Mouse (Mus musculus) neural tube, embryonic 12.5 days (tissue): ENCODE measurements at regions not wholly inside any gene's neighbourhood (a gene's known extent, or its start where the extent isn't known, plus 50 kb on each side); places are given as distances from the start of the nearest gene placed in this dataset.
"Not testable (repeated sequence)": the region's sequence is repeated elsewhere in the genome, so short reads cannot be mapped to it uniquely, and the experiment has no call there.

ENCODE experiments used
- ATAC-seq: fragments of 200-750 bp; cut with Nextera tagmentation; 2 replicates; pipeline ENCODE4 v1.8.0; 2017; ENCODE audit warnings: low read depth, mild to moderate bottlenecking, moderate TSS enrichment, moderate library complexity; ENCODE audit not compliant: low FRiP score
- H3K27ac ChIP-seq: fragments of 300-500 bp; sonication (generic); 2 replicates; pipeline ENCODE4 v1.5.1; 2016
- H3K27me3 ChIP-seq: fragments of 300-500 bp; sonication (generic); replicated peaks from 2 replicates; pipeline ENCODE4 v1.6.1; 2016; ENCODE audit warnings: mild to moderate bottlenecking
- H3K36me3 ChIP-seq: fragments of 300-500 bp; sonication (generic); 2 replicates; pipeline ENCODE4 v1.6.1; 2016; ENCODE audit warnings: mild to moderate bottlenecking
- H3K4me1 ChIP-seq: fragments of 300-500 bp; sonication (generic); 2 replicates; pipeline ENCODE4 v1.6.1; 2016
- H3K4me2 ChIP-seq: fragments of 300-500 bp; sonication (generic); replicated peaks from 2 replicates; pipeline ENCODE4 v1.6.1; 2016; ENCODE audit warnings: mild to moderate bottlenecking
- H3K4me3 ChIP-seq: fragments of 300-500 bp; sonication (generic); 2 replicates; pipeline ENCODE4 v1.5.1; 2016
- H3K9ac ChIP-seq: fragments of 300-500 bp; sonication (generic); 2 replicates; pipeline ENCODE4 v1.6.1; 2016; ENCODE audit warnings: mild to moderate bottlenecking
- H3K9me3 ChIP-seq: fragments of 300-500 bp; sonication (generic); 2 replicates; pipeline ENCODE4 v1.6.1; 2016; ENCODE audit warnings: mild to moderate bottlenecking
- WGBS: fragments of 180-500 bp; shearing (Covaris S2); methylation state at CpG from one replicate; pipeline ENCODE4 v1.1.7; 2016; 5-methylcytosine and 5-hydroxymethylcytosine counted together

GRCm38 (mm10) chr8:26768474-26769229 is 208.5 kb upstream of the Zfp703 start:
- Histone ChIP-seq H3K9me3 (no peaks in the 10 kb centered on the region), H3K4me3 (no peak overlapping the region), H3K4me1 (peaks cover 14% of the 10 kb centered on the region), H3K4me2 (no peak overlapping the region), H3K27me3 (0 out of 2 replicates have a peak, but pooled peaks cover 2% of the 10 kb centered on the region), H3K36me3 (no peaks in the 10 kb centered on the region), H3K9ac (no peak overlapping the region), H3K27ac (no peak overlapping the region)
- ATAC-seq: no peak
- WGBS: 87% methylated on average over 10 of the region's 10 CpGs

- H3K36me3 ChIP-seq: no peaks in the 10 kb centered on the region
- no peaks in the 10 kb centered on the region for H3K27me3 ChIP-seq
- no peak overlapping the region for H3K9ac ChIP-seq
- no peaks in the 10 kb centered on the region for H3K9me3 ChIP-seq
- peak overlapping the region; percentile 56 for H3K4me2 ChIP-seq
- peak overlapping the region; percentile 12; the same call in 1 of the 2 replicates for H3K4me3 ChIP-seq
- H3K27ac ChIP-seq: no peak overlapping the region
- ATAC-seq: peak; percentile 91
- WGBS: 4% methylated on average over 16 of the region's 16 CpGs
- peaks cover 14% of the 10 kb centered on the region for H3K4me1 ChIP-seq
These were observed 206.7 kb upstream of the Zfp703 start for GRCm38 (mm10) chr8:26770424-26770886.

GRCm38 (mm10) chr8:26778917-26779537 is 198.1 kb upstream of the Zfp703 start:
- Histone ChIP-seq H3K4me2 (no peak overlapping the region), H3K36me3 (no peaks in the 10 kb centered on the region), H3K27me3 (peaks cover 9% of the 10 kb centered on the region), H3K4me1 (peaks cover 18% of the 10 kb centered on the region), H3K9me3 (no peaks in the 10 kb centered on the region), H3K27ac (no peak overlapping the region), H3K4me3 (no peak overlapping the region), H3K9ac (no peak overlapping the region)
- WGBS: 41% methylated on average over 10 of the region's 10 CpGs
- peak; percentile 44 for ATAC-seq

- Histone ChIP-seq H3K4me3 (no peak overlapping the region), H3K27ac (no peak overlapping the region), H3K4me2 (peak overlapping the region; percentile 46), H3K9ac (no peak overlapping the region), H3K27me3 (peaks cover 9% of the 10 kb centered on the region), H3K9me3 (no peaks in the 10 kb centered on the region), H3K36me3 (no peaks in the 10 kb centered on the region), H3K4me1 (peaks cover 18% of the 10 kb centered on the region)
- 29% methylated on average over 19 of the region's 19 CpGs for WGBS
- ATAC-seq: no peak
These were observed 196.6 kb upstream of the Zfp703 start for GRCm38 (mm10) chr8:26780515-26780914.

GRCm38 (mm10) chr8:26782936-26783335 is 194.2 kb upstream of the Zfp703 start:
- not testable (repeated sequence) for H3K36me3 ChIP-seq, ATAC-seq, H3K4me3 ChIP-seq, H3K27me3 ChIP-seq, H3K9ac ChIP-seq, H3K27ac ChIP-seq, H3K4me2 ChIP-seq, H3K9me3 ChIP-seq
- peaks cover 12% of the 10 kb centered on the region for H3K4me1 ChIP-seq
- 91% methylated on average over 8 of the region's 8 CpGs for WGBS

GRCm38 (mm10) chr8:26784381-26784780 is 192.7 kb upstream of the Zfp703 start:
- H3K9me3 ChIP-seq: no peaks in the 10 kb centered on the region
- no peak overlapping the region for H3K9ac ChIP-seq
- peaks cover 4% of the 10 kb centered on the region; the same call in 1 of the 2 replicates for H3K4me1 ChIP-seq
- H3K27ac ChIP-seq: no peak overlapping the region
- no peak overlapping the region for H3K4me2 ChIP-seq
- H3K36me3 ChIP-seq: no peaks in the 10 kb centered on the region
- ATAC-seq: no peak
- peaks cover 6% of the 10 kb centered on the region; the same call in 1 of the 2 replicates for H3K27me3 ChIP-seq
- 73% methylated on average over 6 of the region's 6 CpGs for WGBS
- no peak overlapping the region for H3K4me3 ChIP-seq

- Histone ChIP-seq H3K9ac (no peak overlapping the region), H3K9me3 (no peaks in the 10 kb centered on the region), H3K4me2 (no peak overlapping the region), H3K4me1 (no peaks in the 10 kb centered on the region), H3K4me3 (no peak overlapping the region), H3K27ac (no peak overlapping the region), H3K27me3 (no peaks in the 10 kb centered on the region), H3K36me3 (no peaks in the 10 kb centered on the region)
- WGBS: 87% methylated on average over 2 of the region's 2 CpGs
- no peak for ATAC-seq
These were observed 185.3 kb upstream of the Zfp703 start for GRCm38 (mm10) chr8:26791795-26792194.

- H3K27me3 ChIP-seq: no peaks in the 10 kb centered on the region
- no peak for ATAC-seq
- no peak overlapping the region for H3K27ac ChIP-seq
- 92% methylated on average over 9 of the region's 9 CpGs for WGBS
- no peaks in the 10 kb centered on the region for H3K9me3 ChIP-seq
- H3K36me3 ChIP-seq: no peaks in the 10 kb centered on the region
- H3K4me1 ChIP-seq: no peaks in the 10 kb centered on the region
- H3K4me3 ChIP-seq: no peak overlapping the region
- no peak overlapping the region for H3K9ac ChIP-seq
- no peak overlapping the region for H3K4me2 ChIP-seq
These were observed 183.4 kb upstream of the Zfp703 start for GRCm38 (mm10) chr8:26793606-26794292.

- no peaks in the 10 kb centered on the region for H3K4me1 ChIP-seq
- no peak overlapping the region for H3K27ac ChIP-seq
- no peaks in the 10 kb centered on the region for H3K36me3 ChIP-seq
- no peaks in the 10 kb centered on the region for H3K27me3 ChIP-seq
- no peak overlapping the region for H3K9ac ChIP-seq
- no peak for ATAC-seq
- WGBS: 88% methylated on average over 4 of the region's 4 CpGs
- H3K4me3 ChIP-seq: no peak overlapping the region
- no peak overlapping the region for H3K4me2 ChIP-seq
- no peaks in the 10 kb centered on the region for H3K9me3 ChIP-seq
These were observed 182.7 kb upstream of the Zfp703 start for GRCm38 (mm10) chr8:26794411-26794810.

- Histone ChIP-seq H3K9me3 (no peaks in the 10 kb centered on the region), H3K4me2 (no peak overlapping the region), H3K27ac (no peak overlapping the region), H3K9ac (no peak overlapping the region), H3K36me3 (no peaks in the 10 kb centered on the region), H3K4me1 (no peaks in the 10 kb centered on the region), H3K4me3 (no peak overlapping the region), H3K27me3 (no peaks in the 10 kb centered on the region)
- ATAC-seq: no peak
- 78% methylated on average over 8 of the region's 8 CpGs for WGBS
These were observed 181.5 kb upstream of the Zfp703 start for GRCm38 (mm10) chr8:26795616-26796015.

- Histone ChIP-seq H3K27ac (no peak overlapping the region), H3K4me1 (peaks cover 5% of the 10 kb centered on the region), H3K4me3 (no peak overlapping the region), H3K9me3 (no peaks in the 10 kb centered on the region), H3K4me2 (no peak overlapping the region), H3K36me3 (no peaks in the 10 kb centered on the region), H3K9ac (no peak overlapping the region), H3K27me3 (0 out of 2 replicates have a peak, but pooled peaks cover 3% of the 10 kb centered on the region)
- 46% methylated on average over 1 of the region's 1 CpGs for WGBS
- ATAC-seq: no peak
These were observed 177.3 kb upstream of the Zfp703 start for GRCm38 (mm10) chr8:26799814-26800213.

GRCm38 (mm10) chr8:26804089-26804488 is 173.0 kb upstream of the Zfp703 start:
- 69% methylated on average over 9 of the region's 9 CpGs for WGBS
- no peaks in the 10 kb centered on the region for H3K9me3 ChIP-seq
- H3K4me2 ChIP-seq: no peak overlapping the region
- ATAC-seq: no peak
- no peak overlapping the region for H3K9ac ChIP-seq
- H3K27me3 ChIP-seq: peaks cover 6% of the 10 kb centered on the region; the same call in 1 of the 2 replicates
- H3K27ac ChIP-seq: no peak overlapping the region
- H3K36me3 ChIP-seq: no peaks in the 10 kb centered on the region
- H3K4me3 ChIP-seq: no peak overlapping the region
- H3K4me1 ChIP-seq: peaks cover 31% of the 10 kb centered on the region
